Mouse (Mus musculus): ENCODE results near the gene Rbpjl. TPM values are rescaled to one million over a fixed set of nuclear protein-coding genes. Genes with fewer than 3 reads are reported as not detected.

The Rbpjl gene
- total RNA-seq, 2 experiments from 2014 or later = 0.24 to 0.40 TPM

- intact Hi-C loops (cut with DNase I) = no loop called here
- peak; percentile 96 for DNase-seq
Observed at GRCm38 (mm10) chr2:164460745-164461551, 58.0 kb downstream of the Rbpjl start, which contains the start of gene Gm20458. Gene Gm20458, plus strand, starts transcription at chr2:164460967.

Small RNA genes lying within 50 kb of the gene (microRNA-seq; reads per million reads assigned to microRNA genes)
- gene Mir7678 = not detected

Other genes starting within 250 kb of the Rbpjl start
- 1 to 10 TPM; 8.1 to 9.0 TPM for gene Kcns1, start 232.0 kb upstream of the Rbpjl start, total RNA-seq (2021)
- gene Wfdc5, start 220.4 kb upstream of the Rbpjl start, total RNA-seq (2021) = not detected
- not detected for gene Wfdc12, start 212.5 kb upstream of the Rbpjl start, total RNA-seq (2021)
- not detected for gene Wfdc15a, start 203.0 kb upstream of the Rbpjl start, total RNA-seq (2021)
- not detected for gene Wfdc15b, start 181.5 kb upstream of the Rbpjl start, total RNA-seq (2021)
- gene Svs2, start 164.7 kb upstream of the Rbpjl start, total RNA-seq (2021) = not detected
- not detected for gene Svs3b, start 146.5 kb upstream of the Rbpjl start, total RNA-seq (2021)
- gene Svs4, start 124.7 kb upstream of the Rbpjl start, total RNA-seq (2021) = not detected
- gene Svs3a, start 113.9 kb upstream of the Rbpjl start, total RNA-seq (2021) = not detected
- not detected for gene Svs6, start 86.4 kb upstream of the Rbpjl start, total RNA-seq (2021)
- not detected for gene Svs5, start 70.4 kb upstream of the Rbpjl start, total RNA-seq (2021)
- under 1 TPM in 1 of 2 experiments, not detected in 1; 0.94 TPM for gene Slpi, start 14.0 kb upstream of the Rbpjl start, total RNA-seq (2021)
- gene Matn4, start 2.0 kb downstream of the Rbpjl start, total RNA-seq (2021) = 1 to 10 TPM; 9.6 to 9.8 TPM
- 10 to 100 TPM in 1 of 2 experiments, 1 to 10 TPM in 1; 9.6 to 12.6 TPM for gene Sdc4, start 40.7 kb downstream of the Rbpjl start, total RNA-seq (2021)
- gene Sys1, start 53.8 kb downstream of the Rbpjl start, total RNA-seq (2021) = 10 to 100 TPM; 42.5 to 45.8 TPM
- 1 to 10 TPM in 1 of 2 experiments, not detected in 1; 2.9 TPM for gene Gm20458, start 57.8 kb downstream of the Rbpjl start, total RNA-seq (2021)
- not detected for gene Trp53tg5, start 70.6 kb downstream of the Rbpjl start, total RNA-seq (2021)
- gene Dbndd2, start 83.0 kb downstream of the Rbpjl start, total RNA-seq (2021) = 10 to 100 TPM; 32.6 to 33.5 TPM
- 100 to 1,000 TPM; 109 to 113 TPM for gene Pigt, start 94.4 kb downstream of the Rbpjl start, total RNA-seq (2021)
- 1 to 10 TPM in 1 of 2 experiments, not detected in 1; 2.1 TPM for gene Wfdc2, start 159.3 kb downstream of the Rbpjl start, total RNA-seq (2021)
- gene Spint3, start 170.3 kb downstream of the Rbpjl start, total RNA-seq (2021) = not detected
- not detected for gene Wfdc6a, start 182.3 kb downstream of the Rbpjl start, total RNA-seq (2021)
- not detected for gene Eppin, start 190.5 kb downstream of the Rbpjl start, total RNA-seq (2021)
- under 1 TPM in 1 of 2 experiments, not detected in 1; 0.40 TPM for gene Wfdc6b, start 210.4 kb downstream of the Rbpjl start, total RNA-seq (2021)
- gene Wfdc8, start 210.5 kb downstream of the Rbpjl start, total RNA-seq (2021) = not detected
- not detected for gene Wfdc16, start 235.7 kb downstream of the Rbpjl start, total RNA-seq (2021)